Mouse (Mus musculus) forebrain, postnatal 0 days (tissue): ENCODE data around the gene Gm21974. TPM values are rescaled to one million over a fixed set of nuclear protein-coding genes. Genes with fewer than 3 reads are reported as not detected.
"Not testable (repeated sequence)": the region's sequence is repeated elsewhere in the genome, so short reads cannot be mapped to it uniquely, and the experiment has no call there.

Source experiments
- ATAC-seq: fragments of 200-750 bp; cut with Nextera tagmentation; 2 replicates; pipeline ENCODE4 v1.8.0; 2017; ENCODE audit warnings: mild to moderate bottlenecking, moderate library complexity
- DNase-seq: peaks from one replicate; pipeline ENCODE4 v3.0.0-alpha.2; 2015
- H3K27ac ChIP-seq: fragments of 300-500 bp; sonication (generic); 2 replicates; pipeline ENCODE4 v1.5.1; 2014; ENCODE audit warnings: low read depth, mild to moderate bottlenecking, antibody characterized with exemption, low read length, moderate library complexity, mixed read lengths
- H3K27me3 ChIP-seq: fragments of 300-500 bp; sonication (generic); 2 replicates; pipeline ENCODE4 v1.6.1; 2014; ENCODE audit warnings: mild to moderate bottlenecking, low read length, mixed read lengths; ENCODE audit not compliant: insufficient read depth
- H3K36me3 ChIP-seq: fragments of 300-500 bp; sonication (generic); 2 replicates; pipeline ENCODE4 v1.6.1; 2014; ENCODE audit warnings: mild to moderate bottlenecking, moderate library complexity; ENCODE audit not compliant: insufficient read depth
- H3K4me1 ChIP-seq: fragments of 300-500 bp; sonication (generic); 2 replicates; pipeline ENCODE4 v1.6.1; 2014; ENCODE audit warnings: antibody characterized with exemption; ENCODE audit not compliant: insufficient read depth
- H3K4me2 ChIP-seq: fragments of 300-500 bp; sonication (generic); 2 replicates; pipeline ENCODE4 v1.6.1; 2014; ENCODE audit warnings: low read depth, mild to moderate bottlenecking, moderate library complexity
- H3K4me3 ChIP-seq: fragments of 300-500 bp; sonication (generic); 2 replicates; pipeline ENCODE4 v1.5.1; 2014; ENCODE audit warnings: low read depth, low read length, mixed read lengths
- H3K9ac ChIP-seq: fragments of 300-500 bp; sonication (generic); 2 replicates; pipeline ENCODE4 v1.6.1; 2014; ENCODE audit warnings: mild to moderate bottlenecking
- H3K9me3 ChIP-seq: fragments of 300-500 bp; sonication (generic); 2 replicates; pipeline ENCODE4 v1.6.1; 2016; ENCODE audit warnings: low read length
- CTCF ChIP-seq: sonication (generic); IDR thresholded peaks from 2 replicates; pipeline ENCODE4 v1.5.1; 2016; ENCODE audit warnings: antibody characterized with exemption, control low read depth, low read depth
- WGBS: fragments of 180-500 bp; shearing (Covaris S2); extraction: QIAGEN DNeasy Blood & Tissue Kit; methylation state at CpG from one replicate; pipeline ENCODE4 v1.1.7; 2014; 5-methylcytosine and 5-hydroxymethylcytosine counted together
- polyA plus RNA-seq: library from polyadenylated mRNA; unstranded; fragments of >200 nt; fragmentation: Nextera tagmentation; extraction: Ambion mirVana; gene quantifications from 2 replicates; pipeline ENCODE4 v1.2.1, GENCODE M21; 2015
- total RNA-seq: library from RNA; depleted of rRNA; stranded (reverse); fragments of >200 nt; gene quantifications from 2 replicates; pipeline ENCODE4 v1.2.3, GENCODE M21; 2014

The Gm21974 gene
- total and polyA plus RNA-seq, 2 experiments from 2014 or later: not detected

GRCm38 (mm10) chr7:127901772-127902171, 6.5 kb upstream of the Gm21974 start:
- WGBS: 81% methylated on average over 2 of the region's 2 CpGs
- no peak for TF ChIP-seq CTCF
- peaks cover 4% of the 10 kb centered on the region for H3K4me1 ChIP-seq
- no peaks in the 10 kb centered on the region for H3K27me3 ChIP-seq
- peaks cover 12% of the 10 kb centered on the region for H3K36me3 ChIP-seq
- DNase-seq (no peak), ATAC-seq (no peak)
- H3K27ac ChIP-seq: no peak overlapping the region
- H3K9me3 ChIP-seq: no peaks in the 10 kb centered on the region
- H3K9ac ChIP-seq: no peak overlapping the region
- no peak overlapping the region for H3K4me3 ChIP-seq
- no peak overlapping the region for H3K4me2 ChIP-seq

- DNase-seq (no peak), ATAC-seq (no peak)
- no peak overlapping the region for H3K9ac ChIP-seq
- no peaks in the 10 kb centered on the region for H3K27me3 ChIP-seq
- no peak overlapping the region for H3K27ac ChIP-seq
- peaks cover 7% of the 10 kb centered on the region for H3K4me1 ChIP-seq
- no peaks in the 10 kb centered on the region for H3K9me3 ChIP-seq
- no peak for TF ChIP-seq CTCF
- H3K4me3 ChIP-seq: no peak overlapping the region
- 47% methylated on average over 7 of the region's 7 CpGs for WGBS
- no peaks in the 10 kb centered on the region for H3K36me3 ChIP-seq
- no peak overlapping the region for H3K4me2 ChIP-seq
Observed at GRCm38 (mm10) chr7:127899997-127900396, 4.7 kb upstream of the Gm21974 start.

GRCm38 (mm10) chr7:127898179-127898956, 3.1 kb upstream of the Gm21974 start:
- no peaks in the 10 kb centered on the region for H3K27me3 ChIP-seq
- 0 out of 2 replicates have a peak, but pooled peaks cover under 1% of the 10 kb centered on the region for H3K36me3 ChIP-seq
- H3K9me3 ChIP-seq: no peaks in the 10 kb centered on the region
- no peak overlapping the region for H3K4me2 ChIP-seq
- peaks cover 6% of the 10 kb centered on the region; the same call in 1 of the 2 replicates for H3K4me1 ChIP-seq
- no peak overlapping the region for H3K9ac ChIP-seq
- 34% methylated on average over 10 of the region's 10 CpGs for WGBS
- no peak for TF ChIP-seq CTCF
- H3K4me3 ChIP-seq: no peak overlapping the region
- DNase-seq (no peak), ATAC-seq (no peak)
- no peak overlapping the region for H3K27ac ChIP-seq

- no peak for TF ChIP-seq CTCF
- ATAC-seq: no peak
- H3K4me3 ChIP-seq: no peak overlapping the region
- no peak overlapping the region for H3K4me2 ChIP-seq
- no peaks in the 10 kb centered on the region for H3K9me3 ChIP-seq
- H3K27ac ChIP-seq: no peak overlapping the region
- DNase-seq: no peak
- WGBS: 88% methylated on average over 7 of the region's 7 CpGs
- H3K36me3 ChIP-seq: peaks cover 8% of the 10 kb centered on the region; the same call in 1 of the 2 replicates
- no peaks in the 10 kb centered on the region for H3K27me3 ChIP-seq
- peaks cover 6% of the 10 kb centered on the region; the same call in 1 of the 2 replicates for H3K4me1 ChIP-seq
- no peak overlapping the region for H3K9ac ChIP-seq
Observed at GRCm38 (mm10) chr7:127897542-127897941, 2.3 kb upstream of the Gm21974 start.

- Histone ChIP-seq H3K36me3 (peaks cover 9% of the 10 kb centered on the region; the same call in 1 of the 2 replicates), H3K9ac (no peak overlapping the region), H3K9me3 (no peaks in the 10 kb centered on the region), H3K4me2 (no peak overlapping the region), H3K27me3 (no peaks in the 10 kb centered on the region), H3K4me1 (peaks cover 6% of the 10 kb centered on the region; the same call in 1 of the 2 replicates), H3K27ac (no peak overlapping the region), H3K4me3 (no peak overlapping the region)
- DNase-seq (peak; percentile 57), ATAC-seq (no peak)
- WGBS: 61% methylated on average over 13 of the region's 13 CpGs
- TF ChIP-seq CTCF: peak; percentile 70
Observed at GRCm38 (mm10) chr7:127896384-127896783, 1.1 kb upstream of the Gm21974 start.

GRCm38 (mm10) chr7:127895891-127896290, 637 bp upstream of the Gm21974 start:
- not testable (repeated sequence) for DNase-seq, H3K9ac ChIP-seq, H3K27me3 ChIP-seq, H3K27ac ChIP-seq, H3K9me3 ChIP-seq, H3K4me1 ChIP-seq, ATAC-seq
- peak overlapping the region; percentile 61; the same call in 1 of the 2 replicates for H3K4me3 ChIP-seq
- H3K4me2 ChIP-seq: peak overlapping the region; percentile 71
- 75% methylated on average over 7 of the region's 7 CpGs for WGBS
- H3K36me3 ChIP-seq: peaks cover 12% of the 10 kb centered on the region; the same call in 1 of the 2 replicates

- 86% methylated on average over 5 of the region's 5 CpGs for WGBS
- peaks cover 17% of the 10 kb centered on the region for H3K36me3 ChIP-seq
- no peaks in the 10 kb centered on the region for H3K9me3 ChIP-seq
- no peak for TF ChIP-seq CTCF
- ATAC-seq (no peak), DNase-seq (no peak)
- no peaks in the 10 kb centered on the region for H3K27me3 ChIP-seq
- H3K9ac ChIP-seq: no peak overlapping the region
- no peak overlapping the region for H3K27ac ChIP-seq
- H3K4me1 ChIP-seq: peaks cover 6% of the 10 kb centered on the region; the same call in 1 of the 2 replicates
- H3K4me2 ChIP-seq: peak overlapping the region; percentile 71; the same call in 1 of the 2 replicates
- no peak overlapping the region for H3K4me3 ChIP-seq
Observed at GRCm38 (mm10) chr7:127894480-127894879, 774 bp downstream of the Gm21974 start.
